Mouse (Mus musculus): ENCODE data around the gene Elmo1. TPM values are rescaled to one million over a fixed set of nuclear protein-coding genes. Genes with fewer than 3 reads are reported as not detected.

Elmo1 gene
- polyA plus RNA-seq (2012; fragmentation: generic; extraction: Trizol): not detected
- long read RNA-seq, experiment 1: 0 reads
- long read RNA-seq, experiment 2: 0 reads

- Histone ChIP-seq H3K4me3 (ENCODE audit: insufficient read depth, poor library complexity, severe bottlenecking) (no peak within 1 kb of the TSS), H3ac (ENCODE audit: control insufficient read depth, insufficient read length, low read depth) (no peak within 1 kb of the TSS), H3K79me3 (ENCODE audit: low read depth) (no peaks in the 10 kb centered on the region), H3K27me3 (ENCODE audit: control insufficient read depth, insufficient read depth, insufficient read length) (no peaks in the 10 kb centered on the region), H3K79me2 (ENCODE audit: control insufficient read depth, insufficient read depth) (no peaks in the 10 kb centered on the region), H3K36me3 (ENCODE audit: control insufficient read depth, insufficient read depth) (no peaks in the 10 kb centered on the region)
- TF ChIP-seq FOSL1 (IDR thresholded peaks at IDR 0.05; ENCODE audit: insufficient read depth, low read length, poor library complexity, severe bottlenecking) (no peak), MAX (IDR thresholded peaks at IDR 0.05) (no peak), CEBPB (IDR thresholded peaks at IDR 0.05; ENCODE audit: low read depth) (no peak), CTCF (IDR thresholded peaks at IDR 0.05; ENCODE audit: control insufficient read depth, insufficient read depth, insufficient read length) (no peak), MYOG (IDR thresholded peaks at IDR 0.05; ENCODE audit: control insufficient read depth, extremely low read depth, insufficient read length) (no peak), MYOD1 (IDR thresholded peaks at IDR 0.05; ENCODE audit: control insufficient read depth, insufficient read length, low read depth) (no peak), USF1 (IDR thresholded peaks at IDR 0.05; ENCODE audit: low read depth) (no peak)
Observed at GRCm38 (mm10) chr13:20090133-20090710, at the start of gene Elmo1. Gene Elmo1 (plus strand): TSS chr13:20090596.

GRCm38 (mm10) chr13:20041169-20041830, 49.1 kb upstream of the Elmo1 start:
- TF ChIP-seq CTCF (IDR thresholded peaks at IDR 0.05; ENCODE audit: control insufficient read depth, insufficient read depth, insufficient read length): no peak
- H3K36me3 ChIP-seq (ENCODE audit: control insufficient read depth, insufficient read depth): no peaks in the 10 kb centered on the region
- H3K79me2 ChIP-seq (ENCODE audit: control insufficient read depth, insufficient read depth): no peaks in the 10 kb centered on the region
- no peak overlapping the region for H3ac ChIP-seq (ENCODE audit: control insufficient read depth, insufficient read length, low read depth)
- H3K79me3 ChIP-seq (ENCODE audit: low read depth): no peaks in the 10 kb centered on the region
- H3K27me3 ChIP-seq (ENCODE audit: control insufficient read depth, insufficient read depth, insufficient read length): no peaks in the 10 kb centered on the region
- no peak overlapping the region for H3K4me3 ChIP-seq (ENCODE audit: insufficient read depth, poor library complexity, severe bottlenecking)

- Histone ChIP-seq H3K79me2 (ENCODE audit: control insufficient read depth, insufficient read depth) (no peaks in the 10 kb centered on the region), H3ac (ENCODE audit: control insufficient read depth, insufficient read length, low read depth) (no peak overlapping the region), H3K27me3 (ENCODE audit: control insufficient read depth, insufficient read depth, insufficient read length) (no peaks in the 10 kb centered on the region), H3K79me3 (ENCODE audit: low read depth) (no peaks in the 10 kb centered on the region), H3K36me3 (ENCODE audit: control insufficient read depth, insufficient read depth) (no peaks in the 10 kb centered on the region), H3K4me3 (ENCODE audit: insufficient read depth, poor library complexity, severe bottlenecking) (no peak overlapping the region)
- no peak for TF ChIP-seq MYOG (IDR thresholded peaks at IDR 0.05; ENCODE audit: control insufficient read depth, extremely low read depth, insufficient read length)
- no peak for TF ChIP-seq FOSL1 (IDR thresholded peaks at IDR 0.05; ENCODE audit: insufficient read depth, low read length, poor library complexity, severe bottlenecking)
- no peak for TF ChIP-seq MAX (IDR thresholded peaks at IDR 0.05)
- TF ChIP-seq USF1 (IDR thresholded peaks at IDR 0.05; ENCODE audit: low read depth): no peak
- no peak for TF ChIP-seq CTCF (IDR thresholded peaks at IDR 0.05; ENCODE audit: control insufficient read depth, insufficient read depth, insufficient read length)
- TF ChIP-seq MYOD1 (IDR thresholded peaks at IDR 0.05; ENCODE audit: control insufficient read depth, insufficient read length, low read depth): no peak
- TF ChIP-seq CEBPB (IDR thresholded peaks at IDR 0.05; ENCODE audit: low read depth): no peak
Observed at GRCm38 (mm10) chr13:20042856-20043255, 47.5 kb upstream of the Elmo1 start.

DNA sequence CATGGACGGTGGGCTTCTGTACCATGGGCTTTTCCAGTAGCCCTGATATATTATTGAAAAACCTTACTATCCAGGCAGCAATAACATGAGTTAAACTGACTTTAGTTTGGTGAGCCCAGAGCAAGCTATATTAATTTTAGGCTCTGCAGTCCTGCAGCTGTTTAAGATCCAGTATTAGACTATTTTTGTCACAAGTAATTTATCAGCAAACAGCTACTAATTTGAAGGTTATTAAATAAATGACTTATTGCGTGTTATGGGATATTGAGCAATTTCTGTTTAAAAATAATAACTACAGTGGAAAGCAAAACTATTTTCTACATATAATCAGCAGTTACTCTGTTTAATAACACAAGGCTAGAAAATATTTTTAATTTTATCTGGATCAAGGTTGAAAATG, 45.0 kb upstream of the Elmo1 start:
- H3K79me2 ChIP-seq (ENCODE audit: control insufficient read depth, insufficient read depth): no peaks in the 10 kb centered on the region
- no peaks in the 10 kb centered on the region for H3K27me3 ChIP-seq (ENCODE audit: control insufficient read depth, insufficient read depth, insufficient read length)
- no peak for TF ChIP-seq MYOG (IDR thresholded peaks at IDR 0.05; ENCODE audit: control insufficient read depth, extremely low read depth, insufficient read length)
- no peak for TF ChIP-seq MAX (IDR thresholded peaks at IDR 0.05)
- no peak for TF ChIP-seq USF1 (IDR thresholded peaks at IDR 0.05; ENCODE audit: low read depth)
- TF ChIP-seq CTCF (IDR thresholded peaks at IDR 0.05; ENCODE audit: control insufficient read depth, insufficient read depth, insufficient read length): no peak
- TF ChIP-seq FOSL1 (IDR thresholded peaks at IDR 0.05; ENCODE audit: insufficient read depth, low read length, poor library complexity, severe bottlenecking): no peak
- H3K36me3 ChIP-seq (ENCODE audit: control insufficient read depth, insufficient read depth): no peaks in the 10 kb centered on the region
- H3K79me3 ChIP-seq (ENCODE audit: low read depth): no peaks in the 10 kb centered on the region
- no peak overlapping the region for H3ac ChIP-seq (ENCODE audit: control insufficient read depth, insufficient read length, low read depth)
- no peak overlapping the region for H3K4me3 ChIP-seq (ENCODE audit: insufficient read depth, poor library complexity, severe bottlenecking)

DNA sequence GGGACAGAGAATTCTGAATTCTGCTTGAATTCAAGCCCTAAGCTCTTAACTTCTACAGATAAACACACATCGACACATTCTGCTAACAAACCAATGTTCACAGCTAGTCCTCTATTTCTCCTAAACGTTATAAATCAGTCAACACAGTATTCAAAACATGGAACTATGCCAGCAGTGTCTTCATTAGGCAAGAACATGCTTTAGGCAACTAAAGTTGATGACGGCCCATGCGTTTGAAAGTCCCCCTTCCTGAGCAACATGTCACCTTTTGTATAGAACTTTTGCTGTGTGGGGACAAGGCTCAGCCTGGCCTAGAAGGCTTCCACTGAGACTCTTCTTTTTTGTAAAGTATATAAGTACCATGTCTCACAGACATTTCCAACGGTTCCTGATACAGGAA, 44.6 kb upstream of the Elmo1 start:
- no peak for TF ChIP-seq FOSL1 (IDR thresholded peaks at IDR 0.05; ENCODE audit: insufficient read depth, low read length, poor library complexity, severe bottlenecking)
- TF ChIP-seq MAX (IDR thresholded peaks at IDR 0.05): no peak
- TF ChIP-seq CTCF (IDR thresholded peaks at IDR 0.05; ENCODE audit: control insufficient read depth, insufficient read depth, insufficient read length): no peak
- no peak for TF ChIP-seq CEBPB (IDR thresholded peaks at IDR 0.05; ENCODE audit: low read depth)
- TF ChIP-seq USF1 (IDR thresholded peaks at IDR 0.05; ENCODE audit: low read depth): no peak
- TF ChIP-seq MYOD1 (IDR thresholded peaks at IDR 0.05; ENCODE audit: control insufficient read depth, insufficient read length, low read depth): no peak
- no peak for TF ChIP-seq MYOG (IDR thresholded peaks at IDR 0.05; ENCODE audit: control insufficient read depth, extremely low read depth, insufficient read length)
- no peak overlapping the region for H3ac ChIP-seq (ENCODE audit: control insufficient read depth, insufficient read length, low read depth)
- H3K27me3 ChIP-seq (ENCODE audit: control insufficient read depth, insufficient read depth, insufficient read length): no peaks in the 10 kb centered on the region
- no peaks in the 10 kb centered on the region for H3K79me2 ChIP-seq (ENCODE audit: control insufficient read depth, insufficient read depth)
- no peaks in the 10 kb centered on the region for H3K36me3 ChIP-seq (ENCODE audit: control insufficient read depth, insufficient read depth)
- H3K79me3 ChIP-seq (ENCODE audit: low read depth): no peaks in the 10 kb centered on the region
- no peak overlapping the region for H3K4me3 ChIP-seq (ENCODE audit: insufficient read depth, poor library complexity, severe bottlenecking)

DNA sequence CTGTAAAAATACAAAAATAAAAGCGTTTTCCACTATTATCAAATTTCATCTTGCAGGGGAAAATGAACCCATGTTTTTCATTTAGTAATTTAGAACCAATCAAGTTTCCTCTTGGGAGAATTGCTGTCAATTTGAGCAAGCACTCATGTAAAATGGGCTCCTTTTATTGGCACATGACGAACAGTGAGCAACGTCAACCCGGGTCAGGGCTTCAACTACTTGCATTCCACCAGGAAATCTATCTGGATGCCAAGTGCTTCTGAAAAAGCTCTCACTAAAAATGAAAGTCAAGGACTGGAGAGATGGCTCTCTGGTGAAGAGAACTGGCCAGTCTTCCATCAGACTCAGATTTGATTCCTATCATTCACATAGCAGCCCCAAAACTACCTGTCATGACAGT, 44.0 kb upstream of the Elmo1 start:
- no peaks in the 10 kb centered on the region for H3K79me2 ChIP-seq (ENCODE audit: control insufficient read depth, insufficient read depth)
- H3K4me3 ChIP-seq (ENCODE audit: insufficient read depth, poor library complexity, severe bottlenecking): no peak overlapping the region
- TF ChIP-seq CEBPB (IDR thresholded peaks at IDR 0.05; ENCODE audit: low read depth): no peak
- no peak for TF ChIP-seq MYOD1 (IDR thresholded peaks at IDR 0.05; ENCODE audit: control insufficient read depth, insufficient read length, low read depth)
- no peak for TF ChIP-seq MAX (IDR thresholded peaks at IDR 0.05)
- TF ChIP-seq MYOG (IDR thresholded peaks at IDR 0.05; ENCODE audit: control insufficient read depth, extremely low read depth, insufficient read length): no peak
- no peaks in the 10 kb centered on the region for H3K27me3 ChIP-seq (ENCODE audit: control insufficient read depth, insufficient read depth, insufficient read length)
- H3K36me3 ChIP-seq (ENCODE audit: control insufficient read depth, insufficient read depth): no peaks in the 10 kb centered on the region
- no peaks in the 10 kb centered on the region for H3K79me3 ChIP-seq (ENCODE audit: low read depth)
- no peak overlapping the region for H3ac ChIP-seq (ENCODE audit: control insufficient read depth, insufficient read length, low read depth)

Data from C2C12 (cell line).